Mouse (Mus musculus) heart, adult 2 months (tissue): ENCODE measurements around the gene Col13a1.

Experiments used
- CTCF ChIP-seq: fragments of 200-600 bp; IDR thresholded peaks from 2 replicates; pipeline ENCODE4 v1.8.1; 2022; ENCODE audit warnings: antibody characterized with exemption, mild to moderate bottlenecking, moderate library complexity
- POLR2A ChIP-seq: fragments of 200-500 bp; IDR thresholded peaks from 2 replicates; pipeline ENCODE4 v1.6.1; 2011; ENCODE audit warnings: mild to moderate bottlenecking, low read depth, low read length, control low read depth; ENCODE audit not compliant: insufficient read depth

DNA sequence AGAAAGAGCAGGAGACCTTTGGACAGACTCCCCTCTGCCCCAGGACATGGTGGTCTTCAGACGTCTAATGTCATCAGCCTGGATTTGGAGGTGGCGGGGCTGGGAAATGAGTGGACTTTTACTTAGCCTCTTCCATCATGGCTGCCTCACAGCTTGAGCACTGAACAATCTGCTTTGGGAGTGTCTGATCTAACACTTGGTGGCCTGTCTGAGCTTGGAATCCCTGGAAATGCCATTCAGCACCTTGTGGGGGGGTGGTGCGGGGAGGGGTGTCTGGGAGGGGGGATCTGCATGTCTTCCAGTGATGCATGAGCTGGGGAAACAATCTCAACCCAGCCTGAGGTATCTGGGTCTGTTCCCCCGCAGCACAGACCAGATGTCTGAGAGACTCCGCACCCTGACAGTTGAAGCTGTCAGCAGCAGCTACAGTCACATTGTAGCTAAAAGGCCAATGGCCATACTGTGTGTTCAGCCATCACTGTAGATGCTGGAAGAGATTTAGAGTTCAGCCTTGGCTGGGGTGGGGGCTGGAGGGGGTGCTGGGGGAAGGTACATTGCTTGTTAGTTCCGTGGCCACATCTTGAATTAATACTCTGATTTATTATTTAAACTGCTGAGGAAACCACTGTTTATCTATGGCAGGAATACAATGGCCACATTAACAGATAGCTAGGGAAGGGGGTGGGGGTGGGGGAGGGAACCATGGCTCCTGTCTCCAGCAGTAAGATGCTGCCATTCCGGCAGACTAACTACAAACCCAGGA, 155.8 kb downstream of the Col13a1 start:
- no peak for TF ChIP-seq CTCF
- TF ChIP-seq POLR2A, result no peak
